Mouse (Mus musculus): ENCODE data around the gene Narf. TPM values are rescaled to one million over a fixed set of nuclear protein-coding genes. Genes with fewer than 3 reads are reported as not detected.
A peak's percentile ranks its signal among the peaks of the same experiment; 100 is the strongest.

The Narf gene
- polyA plus RNA-seq, 1 experiment from 2014 or later: 72.9 TPM

DNA sequence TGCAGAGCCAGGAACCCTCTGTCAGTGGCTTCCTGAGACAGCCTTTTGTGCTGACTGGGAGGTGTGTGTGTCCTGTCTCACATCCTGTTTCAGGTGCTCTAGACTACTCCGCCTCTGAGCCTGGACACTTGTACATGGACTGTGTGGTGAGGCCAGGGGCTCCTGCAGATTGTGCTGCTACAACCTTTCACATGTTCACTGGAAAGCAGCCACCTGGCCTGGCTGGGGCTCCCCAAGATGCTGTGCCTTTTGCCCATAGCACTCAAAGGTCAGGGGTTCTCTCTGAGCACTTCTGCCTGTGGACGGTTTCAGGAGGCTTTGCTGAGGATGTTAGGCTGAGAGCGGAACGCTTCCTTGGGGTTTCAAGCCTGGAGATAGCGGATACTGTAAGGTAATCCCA lies 16.3 kb upstream of the Narf start:
- WGBS: 94% methylated on average over 5 of the region's 5 CpGs
- no peak for DNase-seq (ENCODE audit: low spot score)
- Histone ChIP-seq H3K4me1 (replicated peaks) (no peaks in the 10 kb centered on the region), H3K27me3 (ENCODE audit: insufficient read depth, poor library complexity, severe bottlenecking) (no peaks in the 10 kb centered on the region), H3K9me3 (no peaks in the 10 kb centered on the region), H3K36me3 (peaks cover 98% of the 10 kb centered on the region), H3K27ac (no peak overlapping the region), H3K4me3 (no peak overlapping the region)

DNA sequence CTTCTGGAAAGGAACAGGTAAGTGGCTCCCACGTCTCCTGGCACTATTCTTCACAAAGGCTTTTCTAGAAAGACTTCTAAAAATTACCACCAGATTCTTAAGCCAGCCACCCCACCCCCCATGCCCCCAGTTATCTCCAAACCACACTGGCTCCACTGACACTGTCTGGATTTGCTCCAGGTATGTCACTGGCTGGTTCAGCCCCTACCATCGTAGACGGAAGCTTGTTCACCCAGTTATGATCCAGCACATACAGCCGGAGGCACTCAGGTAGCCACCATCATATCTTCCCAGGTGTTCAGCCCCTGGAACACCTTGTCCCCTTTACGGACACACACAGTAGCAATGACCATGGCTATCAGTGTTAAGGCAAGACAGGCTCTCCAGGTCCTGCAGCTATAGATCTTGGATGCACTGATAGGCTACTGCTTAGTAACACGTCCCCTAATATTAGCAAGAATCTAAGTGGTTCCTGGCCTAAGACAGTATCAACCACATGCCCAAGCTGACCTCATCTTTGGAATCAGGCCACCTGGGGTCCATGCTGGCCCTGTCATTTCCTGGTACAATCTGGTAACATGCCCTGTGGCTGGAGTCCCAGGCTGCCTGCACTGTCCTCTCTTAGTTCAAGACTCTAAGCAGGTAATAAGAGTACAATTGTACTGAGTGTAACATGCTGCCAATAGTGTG lies 15.6 kb upstream of the Narf start:
- DNase-seq (ENCODE audit: low spot score): no peak
- whole genome bisulfite sequencing: 93% methylated on average over 6 of the region's 6 CpGs
- H3K9me3 ChIP-seq: no peaks in the 10 kb centered on the region
- H3K4me1 ChIP-seq (replicated peaks): no peaks in the 10 kb centered on the region
- H3K36me3 ChIP-seq: peaks cover 98% of the 10 kb centered on the region
- no peaks in the 10 kb centered on the region for H3K27me3 ChIP-seq (ENCODE audit: insufficient read depth, poor library complexity, severe bottlenecking)
- no peak overlapping the region for H3K4me3 ChIP-seq
- no peak overlapping the region for H3K27ac ChIP-seq

- Histone ChIP-seq H3K4me1 (replicated peaks) (peaks cover 28% of the 10 kb centered on the region), H3K4me3 (peak overlapping the region; percentile 76), H3K9me3 (no peaks in the 10 kb centered on the region), H3K36me3 (peaks cover 40% of the 10 kb centered on the region), H3K27me3 (ENCODE audit: insufficient read depth, poor library complexity, severe bottlenecking) (no peaks in the 10 kb centered on the region), H3K27ac (peak overlapping the region; percentile 89)
- WGBS: 35% methylated on average over 21 of the region's 21 CpGs
- DNase-seq (ENCODE audit: low spot score): no peak
These were observed 8.7 kb upstream of the Narf start for GRCm38 (mm10) chr11:121228129-121229017.

GRCm38 (mm10) chr11:121229018-121229439 lies 8.0 kb upstream of the Narf start, which contains the start of gene Cybc1:
Gene Cybc1, minus strand, starts transcription at chr11:121229322.
- H3K27ac ChIP-seq: peak within 1 kb of the TSS; percentile 89
- under 1% methylated on average over 23 of the region's 23 CpGs for WGBS

GRCm38 (mm10) chr11:121231191-121231590 lies 5.9 kb upstream of the Narf start:
- DNase-seq (ENCODE audit: low spot score): no peak
- Histone ChIP-seq H3K4me1 (replicated peaks) (peaks cover 37% of the 10 kb centered on the region), H3K36me3 (peaks cover 12% of the 10 kb centered on the region), H3K9me3 (no peaks in the 10 kb centered on the region), H3K27me3 (ENCODE audit: insufficient read depth, poor library complexity, severe bottlenecking) (no peaks in the 10 kb centered on the region), H3K27ac (no peak overlapping the region), H3K4me3 (no peak overlapping the region)
- WGBS: 81% methylated on average over 4 of the region's 4 CpGs

More at GRCm38 (mm10) chr11:121229018-121229439, 8.0 kb upstream of the Narf start, which contains the start of gene Cybc1:
- Histone ChIP-seq H3K36me3 (peaks cover 34% of the 10 kb centered on the region), H3K9me3 (no peaks in the 10 kb centered on the region), H3K27me3 (ENCODE audit: insufficient read depth, poor library complexity, severe bottlenecking) (no peaks in the 10 kb centered on the region), H3K4me3 (peak within 1 kb of the TSS; percentile 76), H3K4me1 (replicated peaks) (peaks cover 28% of the 10 kb centered on the region)
- DNase-seq (ENCODE audit: low spot score): peak; percentile 77

DNA sequence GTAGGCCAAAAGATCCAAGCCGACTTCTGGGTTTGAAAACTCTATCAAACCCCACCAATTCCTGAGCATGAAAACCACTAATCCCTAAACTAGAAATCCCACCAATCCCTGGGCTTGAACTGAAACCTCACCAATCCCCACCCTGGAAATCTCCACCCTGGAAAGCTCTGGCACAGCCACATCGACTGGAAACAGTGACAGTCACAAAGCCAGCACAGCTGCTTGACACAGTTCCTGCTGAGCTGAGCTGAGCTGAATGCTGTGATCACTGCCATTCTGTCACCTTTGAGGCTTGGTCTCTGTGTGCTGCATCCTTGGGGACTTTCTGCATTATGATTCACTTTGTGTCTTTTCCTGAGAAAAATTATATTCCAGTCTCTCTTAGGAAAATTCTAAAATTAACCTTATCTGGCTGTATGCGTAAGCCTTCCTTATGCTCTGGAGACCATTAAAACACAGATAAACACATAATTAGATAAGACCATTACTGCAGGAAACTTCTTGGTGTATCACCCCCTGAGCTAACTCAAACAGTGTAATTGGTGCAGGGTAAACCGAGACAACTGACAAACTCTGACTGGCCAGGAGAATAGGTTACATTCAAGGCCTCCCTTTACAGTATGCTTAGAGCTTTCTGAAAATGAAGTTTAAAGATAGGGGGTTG lies 5.3 kb upstream of the Narf start:
- peaks cover 6% of the 10 kb centered on the region for H3K36me3 ChIP-seq
- DNase-seq (ENCODE audit: low spot score): no peak
- no peak overlapping the region for H3K4me3 ChIP-seq
- peaks cover 41% of the 10 kb centered on the region for H3K4me1 ChIP-seq (replicated peaks)
- no peak overlapping the region for H3K27ac ChIP-seq
- H3K27me3 ChIP-seq (ENCODE audit: insufficient read depth, poor library complexity, severe bottlenecking): no peaks in the 10 kb centered on the region
- WGBS: 53% methylated on average over 4 of the region's 4 CpGs
- no peaks in the 10 kb centered on the region for H3K9me3 ChIP-seq

DNA sequence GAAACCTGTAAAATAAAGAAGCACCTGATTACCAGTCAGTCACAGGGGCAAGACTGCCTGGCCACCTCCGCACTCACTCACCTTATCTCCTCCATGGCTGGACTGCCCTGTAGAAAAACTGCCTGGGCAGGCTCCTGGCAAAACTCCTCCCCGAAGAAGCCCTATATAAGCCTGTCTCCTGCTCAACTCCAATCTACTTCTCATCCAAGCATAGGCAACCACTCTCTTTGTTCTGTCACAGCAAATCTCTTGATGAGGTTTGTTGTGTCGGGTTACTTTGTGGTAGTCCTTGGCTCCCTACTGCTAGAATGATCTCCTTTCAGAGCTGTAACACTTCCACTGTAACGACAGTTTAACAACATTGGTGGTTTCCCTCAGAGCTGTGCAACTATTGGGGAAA lies 4.3 kb upstream of the Narf start:
- Histone ChIP-seq H3K36me3 (no peaks in the 10 kb centered on the region), H3K27ac (no peak overlapping the region), H3K27me3 (ENCODE audit: insufficient read depth, poor library complexity, severe bottlenecking) (no peaks in the 10 kb centered on the region), H3K9me3 (no peaks in the 10 kb centered on the region), H3K4me3 (no peak overlapping the region), H3K4me1 (replicated peaks) (peaks cover 36% of the 10 kb centered on the region)
- no peak for DNase-seq (ENCODE audit: low spot score)
- WGBS: 43% methylated on average over 4 of the region's 4 CpGs

DNA sequence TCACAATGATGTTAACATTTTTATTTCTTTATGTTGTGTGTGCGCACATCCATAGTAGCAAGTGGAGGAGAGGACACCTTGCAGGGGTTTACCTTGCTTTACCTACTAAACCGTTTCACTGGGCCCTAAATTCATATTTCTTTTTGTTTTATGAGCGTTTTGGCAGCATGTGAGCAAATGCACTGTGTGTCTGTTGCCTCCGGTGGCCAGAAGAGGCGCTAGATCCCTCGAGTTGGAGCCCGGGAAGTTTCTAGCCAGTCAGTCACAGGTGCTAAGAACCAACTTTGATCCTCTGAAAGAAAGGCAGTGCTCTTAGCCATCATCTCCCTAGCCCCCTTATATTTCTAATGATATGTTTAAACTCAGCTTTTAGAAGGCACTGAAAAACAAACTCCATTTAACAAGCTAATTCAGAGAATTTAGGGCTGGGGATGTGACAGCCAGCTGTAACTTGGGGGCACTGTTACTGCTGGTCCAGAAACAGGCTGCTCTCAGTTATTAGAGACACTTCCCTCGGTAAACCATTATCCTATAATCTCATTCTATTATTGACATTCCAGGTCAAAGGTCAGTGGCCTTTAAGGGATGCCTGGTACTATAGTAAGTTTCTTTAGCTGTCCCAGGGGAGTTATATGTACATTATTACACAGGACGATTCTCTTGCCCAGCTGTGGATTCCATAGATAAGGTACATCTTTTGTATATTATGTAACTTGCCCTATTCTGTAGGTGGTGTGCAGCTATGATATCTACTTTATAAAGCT lies 1.4 kb upstream of the Narf start:
- peak overlapping the region; percentile 99 for H3K27ac ChIP-seq

DNA sequence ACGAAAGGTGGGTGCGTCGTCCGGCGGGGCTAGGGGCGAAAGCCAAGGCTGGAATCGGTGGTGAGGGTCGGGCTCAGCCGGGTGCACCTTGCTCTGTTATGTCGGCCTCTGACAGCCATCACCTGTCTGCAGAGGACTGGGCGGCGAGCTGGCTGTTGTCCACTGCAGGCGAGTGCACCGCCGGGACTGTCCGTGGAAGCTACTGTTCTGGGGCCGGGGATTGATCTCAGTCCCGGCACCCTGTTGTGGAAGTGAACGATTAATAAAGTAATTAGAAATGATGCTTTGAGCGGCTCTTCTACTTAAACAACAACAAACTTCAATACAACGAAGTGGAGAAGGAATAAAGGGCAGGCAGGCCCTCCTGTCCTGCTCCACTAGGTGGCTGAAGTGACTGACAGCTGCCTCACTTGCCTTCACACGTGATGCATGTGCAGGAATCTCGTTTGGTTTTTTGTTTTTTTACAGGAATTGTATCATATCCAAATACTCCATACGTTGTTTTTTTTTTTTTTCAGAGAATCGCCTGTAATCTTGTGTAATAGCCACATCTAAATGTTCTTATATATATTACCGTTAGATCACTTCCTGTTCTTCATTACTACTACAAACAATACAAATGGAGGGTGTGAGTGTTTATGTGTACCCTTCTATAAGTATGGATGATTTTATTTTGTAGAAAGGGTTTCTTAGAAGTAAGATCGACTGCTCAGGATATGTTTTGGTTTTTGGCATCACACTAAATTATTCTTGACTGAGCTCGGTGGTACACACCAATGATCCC lies 484 bp downstream of the Narf start:
- Histone ChIP-seq H3K4me1 (replicated peaks) (peaks cover 27% of the 10 kb centered on the region), H3K9me3 (no peaks in the 10 kb centered on the region), H3K36me3 (peaks cover 39% of the 10 kb centered on the region), H3K27me3 (ENCODE audit: insufficient read depth, poor library complexity, severe bottlenecking) (no peaks in the 10 kb centered on the region), H3K4me3 (peak overlapping the region; percentile 75), H3K27ac (peak overlapping the region; percentile 99)
- WGBS: 7% methylated on average over 28 of the region's 28 CpGs
- no peak for DNase-seq (ENCODE audit: low spot score)

More for the DNA sequence above, 1.4 kb upstream of the Narf start:
- peaks cover 21% of the 10 kb centered on the region for H3K36me3 ChIP-seq
- H3K9me3 ChIP-seq: no peaks in the 10 kb centered on the region
- H3K4me3 ChIP-seq: peak overlapping the region; percentile 75
- WGBS: 30% methylated on average over 9 of the region's 9 CpGs
- peak; percentile 34 for DNase-seq (ENCODE audit: low spot score)
- H3K4me1 ChIP-seq (replicated peaks): peaks cover 29% of the 10 kb centered on the region
- H3K27me3 ChIP-seq (ENCODE audit: insufficient read depth, poor library complexity, severe bottlenecking): no peaks in the 10 kb centered on the region

DNA sequence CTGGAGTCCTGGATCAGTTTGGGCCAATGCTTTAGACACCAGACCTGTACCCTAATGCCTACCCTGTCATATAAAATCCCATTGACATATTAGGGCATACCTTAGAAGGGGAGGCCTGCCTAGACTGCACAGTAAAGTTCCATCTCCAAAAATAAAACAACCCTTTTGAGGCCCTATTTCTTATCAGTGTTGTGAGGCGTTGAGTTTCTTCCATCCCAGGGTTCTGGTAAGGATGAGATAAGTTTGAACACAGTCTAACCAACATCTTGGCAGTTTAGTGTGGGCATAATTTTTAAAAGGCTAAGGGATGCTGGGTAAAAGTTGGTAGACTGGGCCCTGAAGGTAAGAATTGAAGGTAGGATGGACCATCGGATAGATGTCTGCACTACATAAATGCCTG lies 2.6 kb downstream of the Narf start:
- Histone ChIP-seq H3K9me3 (no peaks in the 10 kb centered on the region), H3K4me1 (replicated peaks) (peaks cover 27% of the 10 kb centered on the region), H3K27me3 (ENCODE audit: insufficient read depth, poor library complexity, severe bottlenecking) (no peaks in the 10 kb centered on the region), H3K4me3 (0 out of 2 replicates have a peak overlapping the region, but pooled peaks have one; percentile 9), H3K27ac (no peak overlapping the region), H3K36me3 (peaks cover 60% of the 10 kb centered on the region)
- WGBS: 96% methylated on average over 2 of the region's 2 CpGs
- DNase-seq (ENCODE audit: low spot score): no peak

DNA sequence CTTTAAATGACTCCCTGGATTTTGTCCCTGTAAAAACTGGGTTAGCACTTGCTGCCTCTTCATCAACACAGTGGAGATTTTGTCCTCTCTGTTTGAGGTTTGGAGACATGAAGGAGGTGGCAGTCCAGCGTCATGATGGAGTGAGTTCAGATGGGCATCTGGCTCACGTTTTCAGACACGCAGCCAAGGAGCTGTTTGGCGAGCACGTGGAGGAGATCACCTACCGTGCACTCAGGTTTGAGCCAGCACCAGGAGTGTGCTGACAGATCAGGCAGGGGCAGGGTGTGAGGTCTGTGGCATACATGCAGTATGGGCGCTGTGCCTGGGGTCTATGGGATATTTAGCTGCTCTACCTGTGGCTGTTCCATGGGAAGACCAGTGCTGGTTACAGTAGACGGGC lies 13.1 kb downstream of the Narf start:
- Histone ChIP-seq H3K9me3 (no peaks in the 10 kb centered on the region), H3K36me3 (peaks cover 98% of the 10 kb centered on the region), H3K4me1 (replicated peaks) (no peaks in the 10 kb centered on the region), H3K4me3 (no peak overlapping the region), H3K27ac (no peak overlapping the region), H3K27me3 (ENCODE audit: insufficient read depth, poor library complexity, severe bottlenecking) (no peaks in the 10 kb centered on the region)
- no peak for DNase-seq (ENCODE audit: low spot score)
- WGBS: 92% methylated on average over 8 of the region's 8 CpGs

All from hindbrain, embryonic 10.5 days (tissue).